Mouse (Mus musculus) small intestine, adult 2 months (tissue): ENCODE measurements around the gene Sipa1.

Experiments
- CTCF ChIP-seq: fragments of 200-500 bp; IDR thresholded peaks from 2 replicates; pipeline ENCODE4 v1.5.1; 2012; ENCODE audit warnings: low read depth, mild to moderate bottlenecking, control low read depth, inconsistent platforms, low read length, moderate library complexity, mixed read lengths; ENCODE audit not compliant: insufficient replicate concordance, insufficient read length; ENCODE audit errors: extremely low read depth
- POLR2A ChIP-seq: fragments of 200-500 bp; IDR thresholded peaks from 2 replicates; pipeline ENCODE4 v1.6.1; 2012; ENCODE audit warnings: low read depth, mild to moderate bottlenecking, control low read depth, inconsistent platforms, low read length, moderate library complexity

- no peak for TF ChIP-seq CTCF
- TF ChIP-seq POLR2A: no peak
Measured at GRCm38 (mm10) chr19:5695849-5696462, 32.4 kb upstream of the Sipa1 start.
